30 mouse cellular contexts compared by ENCODE assay signal in the genomic region with DNA sequence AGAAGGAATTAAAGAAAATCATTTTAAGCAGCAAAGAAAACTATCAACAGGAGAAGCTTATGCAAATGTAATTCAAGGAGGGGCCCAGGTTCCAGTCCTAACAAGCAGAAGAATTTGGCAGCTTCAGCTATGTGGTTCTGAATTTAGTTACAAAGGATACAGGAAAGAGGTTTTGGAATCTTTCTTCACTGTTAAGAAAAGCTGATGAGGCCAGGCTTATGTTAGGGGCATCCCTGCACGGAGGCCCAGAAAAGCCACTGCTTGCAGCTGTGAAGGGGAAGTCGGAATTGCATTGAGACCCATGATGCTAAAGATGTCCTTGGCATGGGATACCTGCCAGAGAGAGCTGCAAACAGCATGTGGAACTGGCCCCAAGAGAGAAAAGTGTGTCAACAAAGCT.
DNase-seq lines count a peak whose midpoint lies in the region; ATAC-seq and TF ChIP-seq lines count a peak whose summit lies in the region.
"Had no signal": no experiment of that assay in that cellular context is flagged by ENCODE, and none has a peak within 500 bp of the region (broad histone marks: within the 10 kb centered on the region; RNA-seq: fewer than 3 reads in every experiment).

No protein-coding gene starts in this region.

- H3K36me3 ChIP-seq in embryonic facial prominence, embryonic 14.5 days (ENCODE audit: control insufficient read depth, insufficient read depth, low read length): no peaks in the 10 kb centered on the region
- no peaks in the 10 kb centered on the region for H3K36me3 ChIP-seq in stomach, postnatal 0 days (ENCODE audit: control insufficient read depth, insufficient read depth, low read length)
- H3K36me3 ChIP-seq: hindbrain, embryonic 12.5 days; intestine, embryonic 15.5 days; lung, embryonic 15.5 days; midbrain, embryonic 12.5 days; neural tube, embryonic 12.5 days had no signal

- no peaks in the 10 kb centered on the region for H3K9me3 ChIP-seq in embryonic facial prominence, embryonic 14.5 days (ENCODE audit: control insufficient read depth, low read length)
- H3K9me3 ChIP-seq in stomach, postnatal 0 days (ENCODE audit: control insufficient read depth, low read length): no peaks in the 10 kb centered on the region
- H3K9me3 ChIP-seq: forebrain, embryonic 13.5 days; hindbrain, embryonic 12.5 days; intestine, embryonic 15.5 days; lung, embryonic 15.5 days; neural tube, embryonic 12.5 days had no signal

- no peaks in the 10 kb centered on the region for H3K27me3 ChIP-seq in embryonic facial prominence, embryonic 14.5 days (replicated peaks; ENCODE audit: control insufficient read depth, insufficient read depth, low read length)
- H3K27me3 ChIP-seq in stomach, postnatal 0 days (ENCODE audit: control insufficient read depth, insufficient read depth, low read length): no peaks in the 10 kb centered on the region
- H3K27me3 ChIP-seq: intestine, embryonic 15.5 days; megakaryocyte, embryonic 14.5 days; midbrain, embryonic 12.5 days; neural tube, embryonic 12.5 days; Patski had no signal

- peak overlapping the region; percentile 18; the same call in 1 of the 2 replicates for H3K27ac ChIP-seq in embryonic facial prominence, embryonic 14.5 days (replicated peaks; ENCODE audit: low read depth, low read length)
- peak overlapping the region; percentile 8 for H3K27ac ChIP-seq in stomach, postnatal 0 days (replicated peaks)
- H3K27ac ChIP-seq: forebrain, embryonic 13.5 days; hindbrain, embryonic 12.5 days; hindbrain, postnatal 0 days; intestine, embryonic 15.5 days; kidney, postnatal 0 days; lung, embryonic 15.5 days; midbrain, embryonic 12.5 days; neural tube, embryonic 12.5 days had no signal

- H3K4me1 ChIP-seq in embryonic facial prominence, embryonic 14.5 days (ENCODE audit: control insufficient read depth, insufficient read depth, low read length): peaks cover 2% of the 10 kb centered on the region; the same call in 1 of the 2 replicates
- peaks cover 4% of the 10 kb centered on the region; the same call in 1 of the 2 replicates for H3K4me1 ChIP-seq in stomach, postnatal 0 days (replicated peaks; ENCODE audit: control insufficient read depth, insufficient read depth)
- H3K4me1 ChIP-seq: intestine, embryonic 15.5 days; megakaryocyte, embryonic 14.5 days; neural tube, embryonic 12.5 days had no signal

- TF ChIP-seq EP300 in stomach, postnatal 0 days (optimal IDR thresholded peaks at IDR 0.05): no peak

- TF ChIP-seq CTCF in stomach, postnatal 0 days (IDR thresholded peaks at IDR 0.05; ENCODE audit: low read depth): no peak

- intact Hi-C loops in left cerebral cortex, postnatal 36 days (cut with DNase I): no loop called here

- DNase-seq in frontal cortex, postnatal 36 days (ENCODE audit: low spot score in 2 of 2): peak; percentile 19 to 36
- no peak for DNase-seq in frontal cortex, adult 2 months (ENCODE audit: extremely low spot score in 1 of 2, low spot score in 1 of 2)
- DNase-seq in left cerebral cortex, postnatal 36 days (ENCODE audit: low spot score in 2 of 2): peak; percentile 16 to 26
- no peak for DNase-seq in left cerebral cortex, adult 11 months (ENCODE audit: low spot score)
- DNase-seq in embryonic facial prominence, embryonic 14.5 days (ENCODE audit: low spot score): peak; percentile 79
- DNase-seq in stomach, postnatal 0 days (ENCODE audit: low spot score): no peak
- no peak for DNase-seq in liver
- DNase-seq: adrenal gland, postnatal 14 days; cerebellum, adult 11-12 months; cerebellum, adult 9-11 months; embryo, embryonic 11 days; gastrocnemius, postnatal 10 days; heart, postnatal 36 days; kidney, adult 2 months; layer of hippocampus, adult 9-11 months; lung, postnatal 36 days; thymus, postnatal 4 days had no signal

- peak; percentile 64; the same call in 1 of the 2 replicates for ATAC-seq in embryonic facial prominence, embryonic 14.5 days (ENCODE audit: low read depth)
- no peak for ATAC-seq in stomach, postnatal 0 days (ENCODE audit: low FRiP score, low TSS enrichment)
- ATAC-seq: forebrain, embryonic 13.5 days; hindbrain, postnatal 0 days; intestine, embryonic 15.5 days; Patski had no signal

- no peak overlapping the region for H3K4me2 ChIP-seq in embryonic facial prominence, embryonic 14.5 days (ENCODE audit: low read depth, low read length)
- no peak overlapping the region for H3K4me2 ChIP-seq in stomach, postnatal 0 days (replicated peaks; ENCODE audit: low read depth)
- H3K4me2 ChIP-seq: forebrain, embryonic 13.5 days; heart, embryonic 11.5 days; hindbrain, embryonic 12.5 days; intestine, embryonic 15.5 days; liver, embryonic 11.5 days; lung, embryonic 15.5 days; midbrain, embryonic 12.5 days; neural tube, embryonic 12.5 days had no signal

- 35% methylated on average over 2 of the region's 2 CpGs for WGBS in embryonic facial prominence, embryonic 14.5 days
- 48% methylated on average over 2 of the region's 2 CpGs for WGBS in stomach, postnatal 0 days

- no peak overlapping the region for H3K9ac ChIP-seq in embryonic facial prominence, embryonic 14.5 days (ENCODE audit: low read depth, low read length)
- no peak overlapping the region for H3K9ac ChIP-seq in stomach, postnatal 0 days (ENCODE audit: low read length)
- H3K9ac ChIP-seq: forebrain, embryonic 13.5 days; hindbrain, embryonic 12.5 days; intestine, embryonic 15.5 days; lung, embryonic 15.5 days; midbrain, embryonic 12.5 days; neural tube, embryonic 12.5 days had no signal

- no peak overlapping the region for H3K4me3 ChIP-seq in embryonic facial prominence, embryonic 14.5 days (ENCODE audit: low read depth, low read length)
- no peak overlapping the region for H3K4me3 ChIP-seq in stomach, postnatal 0 days (ENCODE audit: low read depth, low read length)
- H3K4me3 ChIP-seq: forebrain, embryonic 13.5 days; hindbrain, embryonic 12.5 days; intestine, embryonic 15.5 days; lung, embryonic 15.5 days; megakaryocyte, embryonic 14.5 days; midbrain, embryonic 12.5 days; myocyte; neural tube, embryonic 12.5 days had no signal

Comparison
In these comparisons a context has a peak if more than half of its experiments do, and no peak if none do; other contexts are left out.
1. DNase-seq: peak in frontal cortex, postnatal 36 days (2 of 2), left cerebral cortex, postnatal 36 days (2 of 2) and embryonic facial prominence, embryonic 14.5 days (single experiment); none in frontal cortex, adult 2 months (0 of 2), left cerebral cortex, adult 11 months (single experiment), stomach, postnatal 0 days (single experiment) and liver (single experiment).